Mouse (Mus musculus) MEL (cell line): ENCODE data around the gene Mrtfa.

Experiments
- BHLHE40 ChIP-seq: IDR thresholded peaks from 2 replicates; pipeline ENCODE4 v1.6.1; 2012; ENCODE audit warnings: low read depth, mild to moderate bottlenecking, inconsistent platforms, low read length, improper control_type of control experiment, borderline replicate concordance
- CHD1 ChIP-seq: IDR thresholded peaks from 2 replicates; pipeline ENCODE4 v1.6.1; 2012; ENCODE audit warnings: low read depth, mild to moderate bottlenecking, inconsistent platforms, low read length, improper control_type of control experiment
- CHD2 ChIP-seq: IDR thresholded peaks from 2 replicates; pipeline ENCODE4 v1.6.1; 2011; ENCODE audit warnings: low read length, improper control_type of control experiment
- CTCF ChIP-seq, 3 experiments: IDR thresholded peaks in 2 of 3; conservative IDR thresholded peaks in 1 of 3; 2 replicates each; pipeline ENCODE4 v1.5.1; 2011 to 2012; ENCODE audit warnings: low read length in 3 of 3, low read depth in 2 of 3, mild to moderate bottlenecking in 2 of 3, improper control_type of control experiment in 1 of 3, inconsistent platforms in 1 of 3, mixed read lengths in 1 of 3, moderate library complexity in 1 of 3; ENCODE audit not compliant: control insufficient read depth in 1 of 3, insufficient read depth in 1 of 3, poor library complexity in 1 of 3, severe bottlenecking in 1 of 3
- EP300 ChIP-seq, 2 experiments: IDR thresholded peaks; 2 replicates each; pipeline ENCODE4 v1.6.1; 2011; ENCODE audit warnings: improper control_type of control experiment in 2 of 2, low read length in 2 of 2, low read depth in 1 of 2, mild to moderate bottlenecking in 1 of 2
- MAX ChIP-seq: IDR thresholded peaks from 2 replicates; pipeline ENCODE4 v1.6.1; 2011; ENCODE audit warnings: low read length, improper control_type of control experiment
- MYC ChIP-seq: IDR thresholded peaks from 2 replicates; pipeline ENCODE4 v1.6.1; 2011; ENCODE audit warnings: low read depth, mild to moderate bottlenecking, low read length, improper control_type of control experiment, moderate library complexity
- POLR2A ChIP-seq, 2 experiments: IDR thresholded peaks; 2 replicates each; pipeline ENCODE4 v1.6.1; 2011 to 2012; ENCODE audit warnings: low read length in 2 of 2, mild to moderate bottlenecking in 2 of 2, control low read depth in 1 of 2, improper control_type of control experiment in 1 of 2, low read depth in 1 of 2, moderate library complexity in 1 of 2; ENCODE audit not compliant: control insufficient read depth in 1 of 2, insufficient read depth in 1 of 2, poor library complexity in 1 of 2
- RCOR1 ChIP-seq: IDR thresholded peaks from 2 replicates; pipeline ENCODE4 v1.6.1; 2012; ENCODE audit warnings: low read depth, mild to moderate bottlenecking, inconsistent platforms, low read length, improper control_type of control experiment

DNA sequence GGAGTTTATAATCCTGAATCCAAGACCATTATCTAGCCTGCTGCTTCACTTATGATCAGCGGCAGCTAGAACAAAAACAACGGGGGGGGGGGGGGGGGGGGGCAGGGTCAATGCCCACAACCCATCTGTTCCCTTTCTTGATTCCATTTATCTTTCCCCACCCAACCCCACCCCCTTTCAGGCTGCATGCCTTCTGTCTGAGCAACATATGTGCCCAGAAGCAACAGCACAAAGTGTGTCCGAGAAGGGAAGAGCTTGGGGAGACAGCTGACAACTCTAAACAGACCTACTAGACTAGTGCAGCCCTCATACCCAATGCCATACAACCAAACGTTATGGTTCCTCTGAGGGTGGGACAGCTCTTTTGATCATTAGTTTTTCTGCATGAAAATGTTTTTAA is 68.0 kb downstream of the Mrtfa start:
- TF ChIP-seq CHD1 (no peak), CTCF (IDR thresholded peaks at IDR 0.05 in 2 of 3, conservative IDR thresholded peaks at IDR 0.05 in 1 of 3; ENCODE audit: control insufficient read depth in 1 of 3, insufficient read depth in 1 of 3, low read depth in 2 of 3, low read length in 3 of 3, poor library complexity in 1 of 3, severe bottlenecking in 1 of 3) (no peak), MAX (no peak), MYC (no peak), BHLHE40 (no peak), POLR2A (IDR thresholded peaks at IDR 0.05; ENCODE audit: control insufficient read depth in 1 of 2, insufficient read depth in 1 of 2, low read depth in 1 of 2, low read length in 2 of 2, poor library complexity in 1 of 2) (no peak), EP300 (IDR thresholded peaks at IDR 0.05; ENCODE audit: low read depth in 1 of 2, low read length in 2 of 2) (no peak), CHD2 (no peak), RCOR1 (no peak)
